Mouse (Mus musculus): ENCODE measurements around the gene Stk26. TPM values are rescaled to one million over a fixed set of nuclear protein-coding genes. Genes with fewer than 3 reads are reported as not detected.
A peak's percentile ranks its signal among the peaks of the same experiment; 100 is the strongest.

Gene Stk26
- total and polyA plus RNA-seq, 2 experiments from 2014 or later: 0.44 to 1.1 TPM

DNA sequence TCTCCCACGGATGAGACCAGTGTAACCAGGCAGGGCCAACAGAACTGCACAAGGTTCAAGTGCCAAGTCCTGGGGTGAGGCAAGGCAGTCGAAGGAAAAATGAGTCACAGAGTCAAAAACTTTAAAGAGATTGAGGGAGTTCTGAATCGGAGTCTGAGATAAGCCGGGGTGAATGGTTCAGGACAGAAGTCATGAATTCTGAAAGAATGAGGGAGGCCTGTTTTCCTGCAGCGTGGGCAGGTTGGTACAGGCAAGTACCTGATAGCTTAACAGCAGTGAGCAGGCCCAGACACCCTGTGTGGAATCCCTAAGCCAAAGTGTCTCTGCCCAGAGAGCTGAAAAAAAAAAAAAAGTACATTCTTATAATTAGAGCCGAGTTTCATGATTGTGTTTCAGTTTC lies 17.0 kb upstream of the Stk26 start:
- ATAC-seq (ENCODE audit: low FRiP score) (no peak), DNase-seq (ENCODE audit: low spot score) (no peak)
- no peak for TF ChIP-seq CTCF (IDR thresholded peaks at IDR 0.05)
- no peak overlapping the region for H3K9ac ChIP-seq (replicated peaks; ENCODE audit: low read length, poor library complexity, severe bottlenecking)
- H3K4me2 ChIP-seq (ENCODE audit: low read depth, low read length, poor library complexity, severe bottlenecking): no peak overlapping the region
- no peaks in the 10 kb centered on the region for H3K4me1 ChIP-seq (ENCODE audit: insufficient read depth, low read length)
- no peak overlapping the region for H3K4me3 ChIP-seq (ENCODE audit: low read depth, low read length)
- WGBS: 72% methylated on average over 6 of the region's 6 CpGs
- H3K36me3 ChIP-seq (ENCODE audit: insufficient read depth, low read length): no peaks in the 10 kb centered on the region
- no peaks in the 10 kb centered on the region for H3K9me3 ChIP-seq (ENCODE audit: low read length)
- no peaks in the 10 kb centered on the region for H3K27me3 ChIP-seq (ENCODE audit: insufficient read depth, low read length)
- no peak overlapping the region for H3K27ac ChIP-seq (ENCODE audit: low read depth, low read length)

DNA sequence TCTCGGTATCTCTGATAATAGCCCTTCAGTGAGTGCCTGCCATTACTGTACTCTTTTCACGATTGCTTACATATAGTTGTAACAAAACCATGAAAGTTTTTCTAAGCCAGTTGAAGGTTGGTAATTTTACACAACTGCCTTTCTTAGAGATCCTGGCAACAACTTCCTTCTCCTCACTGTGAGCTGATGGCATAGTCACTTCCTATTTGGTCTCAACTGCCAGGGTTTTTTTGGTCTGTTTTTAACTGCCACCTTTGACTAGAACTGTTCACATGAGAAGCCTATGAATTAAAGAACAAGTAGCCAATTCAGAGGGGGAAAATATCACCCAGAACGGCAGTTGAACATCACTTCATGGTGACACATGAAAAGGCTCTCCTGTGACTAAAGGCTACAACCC lies 5.3 kb upstream of the Stk26 start:
- no peak overlapping the region for H3K9ac ChIP-seq (replicated peaks; ENCODE audit: low read length, poor library complexity, severe bottlenecking)
- no peaks in the 10 kb centered on the region for H3K4me1 ChIP-seq (ENCODE audit: insufficient read depth, low read length)
- DNase-seq (ENCODE audit: low spot score): no peak
- ATAC-seq (ENCODE audit: low FRiP score): no peak
- H3K4me2 ChIP-seq (ENCODE audit: low read depth, low read length, poor library complexity, severe bottlenecking): no peak overlapping the region
- H3K27me3 ChIP-seq (ENCODE audit: insufficient read depth, low read length): no peaks in the 10 kb centered on the region
- H3K4me3 ChIP-seq (ENCODE audit: low read depth, low read length): no peak overlapping the region
- H3K36me3 ChIP-seq (ENCODE audit: insufficient read depth, low read length): no peaks in the 10 kb centered on the region
- 81% methylated on average over 3 of the region's 3 CpGs for whole genome bisulfite sequencing
- no peak for TF ChIP-seq CTCF (IDR thresholded peaks at IDR 0.05)
- no peak overlapping the region for H3K27ac ChIP-seq (ENCODE audit: low read depth, low read length)
- H3K9me3 ChIP-seq (ENCODE audit: low read length): no peaks in the 10 kb centered on the region

DNA sequence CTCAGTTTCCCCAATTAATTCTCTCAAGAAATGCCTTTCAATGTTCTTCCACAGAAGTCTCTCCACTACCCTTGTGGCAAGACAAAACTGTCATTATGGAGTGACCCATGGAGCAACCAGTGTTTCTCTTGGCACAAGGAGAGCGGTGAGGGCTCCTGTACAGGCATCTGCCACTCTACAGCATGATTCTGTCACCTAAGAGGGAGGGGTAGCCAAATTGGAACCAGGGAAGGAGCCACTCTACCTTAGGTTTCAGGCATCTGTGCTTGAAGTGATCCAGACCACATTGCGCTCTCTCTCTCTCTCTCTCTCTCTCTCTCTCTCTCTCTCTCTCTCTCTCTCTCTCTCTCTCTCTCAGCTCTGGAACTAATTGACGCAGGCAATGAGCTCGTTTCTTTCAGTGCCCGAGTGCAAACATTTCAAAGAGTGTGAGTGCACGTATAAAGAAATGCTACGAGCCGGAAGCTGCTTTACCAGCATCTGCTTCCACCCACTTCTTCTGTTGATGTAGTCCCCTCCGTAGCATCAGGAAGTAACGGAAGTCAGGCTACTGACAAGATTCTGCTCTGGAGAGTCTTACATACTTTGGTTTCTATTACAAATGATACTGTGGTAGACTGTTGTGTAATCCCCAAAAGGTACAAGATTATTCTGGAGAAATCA lies 4.7 kb upstream of the Stk26 start:
- Histone ChIP-seq H3K27me3 (ENCODE audit: insufficient read depth, low read length) (no peaks in the 10 kb centered on the region), H3K9me3 (ENCODE audit: low read length) (no peaks in the 10 kb centered on the region), H3K4me1 (ENCODE audit: insufficient read depth, low read length) (no peaks in the 10 kb centered on the region), H3K36me3 (ENCODE audit: insufficient read depth, low read length) (no peaks in the 10 kb centered on the region), H3K27ac (ENCODE audit: low read depth, low read length) (no peak overlapping the region), H3K4me3 (ENCODE audit: low read depth, low read length) (no peak overlapping the region), H3K4me2 (ENCODE audit: low read depth, low read length, poor library complexity, severe bottlenecking) (no peak overlapping the region), H3K9ac (replicated peaks; ENCODE audit: low read length, poor library complexity, severe bottlenecking) (no peak overlapping the region)
- TF ChIP-seq CTCF (IDR thresholded peaks at IDR 0.05): no peak
- DNase-seq (ENCODE audit: low spot score) (no peak), ATAC-seq (ENCODE audit: low FRiP score) (no peak)
- WGBS: 64% methylated on average over 10 of the region's 10 CpGs

DNA sequence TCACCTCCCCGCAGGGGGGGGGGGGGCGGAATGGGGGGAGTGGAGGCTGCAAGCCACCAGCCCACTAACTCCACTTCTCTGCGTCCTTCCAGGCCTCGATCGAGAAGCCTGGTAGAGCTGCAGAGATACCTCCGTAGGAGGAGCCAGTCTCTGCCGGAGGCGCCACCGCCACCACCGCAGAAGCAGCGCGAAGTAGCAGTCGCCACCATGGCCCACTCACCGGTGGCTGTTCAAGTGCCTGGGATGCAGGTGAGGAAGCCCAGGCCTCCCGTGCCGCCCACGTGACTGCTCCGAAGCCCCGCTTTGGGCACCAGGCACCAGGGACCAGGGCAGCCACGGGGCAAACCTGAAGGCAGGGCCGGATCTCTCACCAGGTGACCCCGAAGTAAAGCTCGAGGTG lies 740 bp downstream of the Stk26 start:
- H3K27ac ChIP-seq (ENCODE audit: low read depth, low read length): no peak overlapping the region
- no peaks in the 10 kb centered on the region for H3K36me3 ChIP-seq (ENCODE audit: insufficient read depth, low read length)
- WGBS: 25% methylated on average over 21 of the region's 23 CpGs
- H3K9ac ChIP-seq (replicated peaks; ENCODE audit: low read length, poor library complexity, severe bottlenecking): no peak overlapping the region
- no peak for TF ChIP-seq CTCF (IDR thresholded peaks at IDR 0.05)
- ATAC-seq (ENCODE audit: low FRiP score): peak; percentile 44; the same call in 1 of the 2 replicates
- peak overlapping the region; percentile 43 for H3K4me3 ChIP-seq (ENCODE audit: low read depth, low read length)
- no peaks in the 10 kb centered on the region for H3K9me3 ChIP-seq (ENCODE audit: low read length)
- H3K4me1 ChIP-seq (ENCODE audit: insufficient read depth, low read length): no peaks in the 10 kb centered on the region
- H3K27me3 ChIP-seq (ENCODE audit: insufficient read depth, low read length): no peaks in the 10 kb centered on the region; the same call in 1 of the 2 replicates
- DNase-seq (ENCODE audit: low spot score): peak; percentile 6
- peak overlapping the region; percentile 84 for H3K4me2 ChIP-seq (ENCODE audit: low read depth, low read length, poor library complexity, severe bottlenecking)

DNA sequence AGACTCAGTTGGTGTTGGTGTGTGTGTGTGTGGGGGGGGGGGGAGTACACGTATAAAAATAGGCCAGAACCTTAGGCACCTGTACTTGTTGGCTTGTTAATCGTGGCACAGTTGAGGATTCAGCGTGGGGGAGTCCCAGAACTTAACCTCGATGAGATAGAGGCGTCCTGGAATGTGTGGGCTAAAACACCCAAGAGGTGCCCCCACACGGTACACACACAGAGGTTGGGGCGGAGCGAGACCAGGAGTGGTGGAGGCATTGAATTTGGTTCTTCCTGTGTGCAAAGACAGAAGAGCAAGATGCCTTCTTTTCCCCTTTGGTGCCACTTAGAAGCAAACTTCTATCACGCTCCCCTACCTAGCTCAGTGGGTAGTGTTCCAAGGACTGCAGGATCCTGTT lies 1.2 kb downstream of the Stk26 start:
- Histone ChIP-seq H3K4me1 (ENCODE audit: insufficient read depth, low read length) (no peaks in the 10 kb centered on the region), H3K9ac (replicated peaks; ENCODE audit: low read length, poor library complexity, severe bottlenecking) (no peak overlapping the region), H3K27me3 (ENCODE audit: insufficient read depth, low read length) (no peaks in the 10 kb centered on the region; the same call in 1 of the 2 replicates), H3K9me3 (ENCODE audit: low read length) (no peaks in the 10 kb centered on the region), H3K4me2 (ENCODE audit: low read depth, low read length, poor library complexity, severe bottlenecking) (peak overlapping the region; percentile 84), H3K36me3 (ENCODE audit: insufficient read depth, low read length) (no peaks in the 10 kb centered on the region), H3K27ac (ENCODE audit: low read depth, low read length) (no peak overlapping the region), H3K4me3 (ENCODE audit: low read depth, low read length) (peak overlapping the region; percentile 43)
- DNase-seq (ENCODE audit: low spot score) (no peak), ATAC-seq (ENCODE audit: low FRiP score) (no peak)
- WGBS: 53% methylated on average over 9 of the region's 9 CpGs
- TF ChIP-seq CTCF (IDR thresholded peaks at IDR 0.05): no peak

DNA sequence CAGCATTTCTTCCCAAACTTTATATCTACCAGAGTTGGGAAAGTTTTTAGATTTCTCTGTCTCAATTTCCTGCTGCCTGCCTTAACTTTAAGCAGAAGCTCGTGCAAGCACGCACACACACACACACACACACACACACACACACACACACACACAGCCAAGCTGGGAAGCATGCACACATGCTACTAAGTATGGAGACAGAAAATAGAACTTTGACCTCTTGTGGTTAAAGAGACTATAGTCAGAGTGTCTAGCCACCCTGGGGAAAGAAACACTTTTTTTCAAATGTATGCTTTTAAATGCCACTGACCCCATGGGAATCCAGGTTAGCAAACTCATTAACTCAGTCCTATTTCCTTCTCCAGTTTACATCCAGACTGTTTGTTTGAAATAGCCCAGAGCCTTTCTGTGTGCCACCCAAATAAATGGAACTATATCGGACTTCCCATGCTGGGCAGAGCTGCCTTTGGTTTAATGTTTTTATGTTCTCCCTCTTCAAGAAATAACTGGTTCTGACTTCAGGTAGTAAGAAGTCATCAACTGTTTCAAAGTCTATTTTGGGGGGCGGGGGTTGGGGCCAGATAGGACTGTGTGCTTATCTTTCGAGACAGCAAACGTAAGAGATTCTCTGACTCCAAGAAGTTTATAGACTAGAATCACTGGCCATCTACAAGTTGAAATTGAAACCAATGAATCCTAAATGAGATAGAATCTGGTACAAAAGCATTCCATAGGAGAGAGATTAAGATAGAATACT lies 9.8 kb downstream of the Stk26 start:
- H3K9me3 ChIP-seq (ENCODE audit: low read length): no peaks in the 10 kb centered on the region
- no peak for DNase-seq (ENCODE audit: low spot score)
- no peak overlapping the region for H3K4me3 ChIP-seq (ENCODE audit: low read depth, low read length)
- no peak overlapping the region for H3K27ac ChIP-seq (ENCODE audit: low read depth, low read length)
- H3K36me3 ChIP-seq (ENCODE audit: insufficient read depth, low read length): no peaks in the 10 kb centered on the region
- WGBS: 74% methylated on average over 6 of the region's 6 CpGs
- H3K4me2 ChIP-seq (ENCODE audit: low read depth, low read length, poor library complexity, severe bottlenecking): no peak overlapping the region
- no peak overlapping the region for H3K9ac ChIP-seq (replicated peaks; ENCODE audit: low read length, poor library complexity, severe bottlenecking)
- ATAC-seq (ENCODE audit: low FRiP score): no peak
- no peaks in the 10 kb centered on the region for H3K4me1 ChIP-seq (ENCODE audit: insufficient read depth, low read length)
- no peak for TF ChIP-seq CTCF (IDR thresholded peaks at IDR 0.05)
- H3K27me3 ChIP-seq (ENCODE audit: insufficient read depth, low read length): no peaks in the 10 kb centered on the region

Data from midbrain, postnatal 0 days (tissue).